Mouse (Mus musculus): ENCODE results near the gene Adrb1. TPM values are rescaled to one million over a fixed set of nuclear protein-coding genes. Genes with fewer than 3 reads are reported as not detected.

Adrb1 gene
- 0.50 and 0.70 TPM in 2 replicates for polyA plus RNA-seq (2016; fragmentation: Nextera tagmentation; extraction: Ambion mirVana)

DNA sequence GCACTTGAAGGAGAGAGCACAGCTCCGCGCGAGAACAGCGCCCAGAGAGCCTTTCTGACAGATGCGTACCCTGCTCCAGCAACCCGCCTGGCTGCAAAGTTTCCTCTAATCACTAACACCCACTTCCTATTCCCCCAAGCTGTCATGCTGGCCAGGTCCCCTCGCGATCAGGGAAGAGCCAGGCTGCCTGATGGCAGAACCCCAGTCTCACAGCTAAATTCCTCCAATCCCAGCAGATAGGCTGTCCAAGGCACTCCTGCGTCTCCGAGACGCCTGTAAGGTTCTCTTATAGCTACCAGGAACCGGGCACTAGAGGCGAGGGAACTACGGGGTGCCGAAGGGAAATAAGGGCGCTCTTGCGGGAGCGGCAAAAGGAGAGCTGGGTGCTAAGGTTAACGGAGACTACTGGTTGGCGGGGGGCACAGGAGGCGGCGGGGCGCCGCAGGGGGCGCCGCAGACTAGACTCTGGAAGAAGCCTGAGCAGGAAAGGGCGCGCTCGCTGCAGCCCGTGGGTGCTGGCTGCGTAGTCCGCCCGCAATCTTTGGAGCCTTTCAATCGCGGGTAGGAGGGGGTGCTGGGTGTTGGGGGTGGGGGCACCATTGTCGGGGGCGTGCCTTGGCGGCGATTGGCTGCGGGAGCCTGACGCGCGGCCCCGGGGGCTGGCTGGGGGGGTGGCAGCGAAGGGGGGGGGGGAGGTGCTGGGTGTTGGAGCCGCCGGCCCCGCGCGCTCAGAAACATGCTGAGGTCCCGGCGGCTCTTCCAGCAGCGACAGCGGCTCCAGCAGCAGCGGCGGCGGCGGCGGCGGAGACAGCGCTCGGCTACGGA lies at the start of gene Adrb1:
Adrb1 (plus strand) TSS at position 813 of the 825 bp plus-strand sequence.
- under 1% methylated on average over 42 of the region's 63 CpGs for WGBS
- Histone ChIP-seq H3K4me2 (peak within 1 kb of the TSS; percentile 94), H3K4me3 (replicated peaks) (peak within 1 kb of the TSS; percentile 57), H3K9ac (replicated peaks) (peak within 1 kb of the TSS; percentile 59), H3K36me3 (no peaks in the 10 kb centered on the region), H3K9me3 (no peaks in the 10 kb centered on the region), H3K27ac (no peak within 1 kb of the TSS), H3K27me3 (peaks cover 88% of the 10 kb centered on the region), H3K4me1 (replicated peaks) (peaks cover 31% of the 10 kb centered on the region)
- 0 out of 2 replicates have a peak, but pooled peaks have one; percentile 45 for ATAC-seq (ENCODE audit: insufficient number of reproducible peaks, insufficient read depth, low FRiP score, low TSS enrichment, low read depth)

DNA sequence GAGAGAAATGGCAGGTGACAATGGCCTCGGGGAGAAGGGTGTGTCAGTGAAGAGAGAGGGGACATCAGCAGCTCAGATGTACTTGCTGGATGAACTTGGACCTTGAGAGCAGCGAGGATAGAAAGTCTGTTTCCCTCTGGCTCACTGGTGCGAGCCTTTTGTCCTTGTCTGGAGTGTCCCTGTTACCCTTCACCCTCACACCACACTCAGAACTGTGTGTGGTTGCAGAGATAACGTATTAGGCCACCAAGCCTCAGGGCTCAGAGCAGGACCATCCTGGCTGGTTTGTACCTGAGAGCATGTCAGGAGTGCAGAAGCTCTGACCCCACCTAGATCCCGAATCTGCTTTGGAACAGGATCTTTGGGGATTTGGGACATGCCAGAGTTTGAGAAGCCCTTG lies 46.3 kb upstream of the Adrb1 start:
- Histone ChIP-seq H3K9me3 (no peaks in the 10 kb centered on the region), H3K4me1 (replicated peaks) (peaks cover 31% of the 10 kb centered on the region), H3K9ac (replicated peaks) (no peak overlapping the region), H3K36me3 (no peaks in the 10 kb centered on the region), H3K27me3 (no peaks in the 10 kb centered on the region), H3K27ac (no peak overlapping the region), H3K4me2 (no peak overlapping the region), H3K4me3 (replicated peaks) (no peak overlapping the region)
- WGBS, result 86% methylated on average over 5 of the region's 5 CpGs
- no peak for ATAC-seq (ENCODE audit: insufficient number of reproducible peaks, insufficient read depth, low FRiP score, low TSS enrichment, low read depth)

DNA sequence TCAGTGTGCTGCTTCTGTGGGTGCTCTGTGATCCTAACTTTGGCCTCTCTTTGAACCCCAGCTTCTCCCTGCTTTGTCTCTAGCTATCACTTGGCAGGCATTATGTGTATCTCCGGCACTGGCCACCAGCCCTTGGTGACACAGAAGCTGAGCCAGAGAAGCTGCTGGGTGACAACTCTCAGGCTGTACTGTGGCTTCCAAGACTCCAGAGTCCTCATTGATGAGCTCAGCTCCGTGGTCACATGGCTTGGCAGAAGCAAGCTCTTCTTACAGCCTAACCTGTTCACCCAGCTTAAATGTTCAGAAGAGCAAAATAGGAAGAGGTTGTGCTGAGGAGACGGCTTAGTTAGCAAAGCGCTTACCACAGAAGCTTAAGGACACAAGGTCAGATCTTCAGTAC lies 45.5 kb upstream of the Adrb1 start:
- Histone ChIP-seq H3K4me1 (replicated peaks) (peaks cover 31% of the 10 kb centered on the region), H3K4me3 (replicated peaks) (no peak overlapping the region), H3K27me3 (no peaks in the 10 kb centered on the region), H3K36me3 (no peaks in the 10 kb centered on the region), H3K9me3 (no peaks in the 10 kb centered on the region), H3K4me2 (no peak overlapping the region), H3K27ac (no peak overlapping the region), H3K9ac (replicated peaks) (no peak overlapping the region)
- 90% methylated on average over 4 of the region's 4 CpGs for WGBS
- no peak for ATAC-seq (ENCODE audit: insufficient number of reproducible peaks, insufficient read depth, low FRiP score, low TSS enrichment, low read depth)

DNA sequence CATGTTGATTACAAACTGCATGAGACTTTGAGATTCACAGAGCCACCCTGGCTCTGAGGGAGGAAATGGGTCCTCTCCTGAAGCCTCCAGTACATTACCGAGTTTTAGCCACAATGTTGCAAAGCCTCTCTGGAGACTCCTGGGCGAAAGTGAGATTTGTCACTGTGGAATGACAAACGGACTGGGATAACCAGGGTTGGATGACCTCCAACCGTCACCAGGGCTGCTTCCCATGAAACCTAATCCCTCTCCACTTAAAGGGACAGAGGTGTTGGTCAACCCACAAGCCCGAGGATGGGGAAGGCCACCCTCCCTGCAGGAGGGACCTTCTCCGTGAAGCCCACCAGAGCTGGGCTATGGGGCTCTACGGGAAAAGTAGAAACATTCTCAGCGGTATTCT lies 44.4 kb upstream of the Adrb1 start:
- ATAC-seq (ENCODE audit: insufficient number of reproducible peaks, insufficient read depth, low FRiP score, low TSS enrichment, low read depth), result no peak
- Histone ChIP-seq H3K4me1 (replicated peaks) (peaks cover 31% of the 10 kb centered on the region), H3K27me3 (no peaks in the 10 kb centered on the region), H3K9ac (replicated peaks) (no peak overlapping the region), H3K36me3 (no peaks in the 10 kb centered on the region), H3K9me3 (no peaks in the 10 kb centered on the region), H3K4me2 (no peak overlapping the region), H3K4me3 (replicated peaks) (no peak overlapping the region), H3K27ac (peak overlapping the region; percentile 57; the same call in 1 of the 2 replicates)
- 35% methylated on average over 8 of the region's 8 CpGs for WGBS

GRCm38 (mm10) chr19:56678516-56678915 lies 43.5 kb upstream of the Adrb1 start:
- peak overlapping the region; percentile 62; the same call in 1 of the 2 replicates for H3K27ac ChIP-seq
- no peaks in the 10 kb centered on the region for H3K36me3 ChIP-seq
- H3K9me3 ChIP-seq, result no peaks in the 10 kb centered on the region
- no peak overlapping the region for H3K9ac ChIP-seq (replicated peaks)
- H3K27me3 ChIP-seq, result no peaks in the 10 kb centered on the region
- WGBS, result 69% methylated on average over 9 of the region's 9 CpGs
- ATAC-seq (ENCODE audit: insufficient number of reproducible peaks, insufficient read depth, low FRiP score, low TSS enrichment, low read depth), result no peak
- peaks cover 31% of the 10 kb centered on the region for H3K4me1 ChIP-seq (replicated peaks)
- H3K4me3 ChIP-seq (replicated peaks), result no peak overlapping the region
- H3K4me2 ChIP-seq, result no peak overlapping the region

DNA sequence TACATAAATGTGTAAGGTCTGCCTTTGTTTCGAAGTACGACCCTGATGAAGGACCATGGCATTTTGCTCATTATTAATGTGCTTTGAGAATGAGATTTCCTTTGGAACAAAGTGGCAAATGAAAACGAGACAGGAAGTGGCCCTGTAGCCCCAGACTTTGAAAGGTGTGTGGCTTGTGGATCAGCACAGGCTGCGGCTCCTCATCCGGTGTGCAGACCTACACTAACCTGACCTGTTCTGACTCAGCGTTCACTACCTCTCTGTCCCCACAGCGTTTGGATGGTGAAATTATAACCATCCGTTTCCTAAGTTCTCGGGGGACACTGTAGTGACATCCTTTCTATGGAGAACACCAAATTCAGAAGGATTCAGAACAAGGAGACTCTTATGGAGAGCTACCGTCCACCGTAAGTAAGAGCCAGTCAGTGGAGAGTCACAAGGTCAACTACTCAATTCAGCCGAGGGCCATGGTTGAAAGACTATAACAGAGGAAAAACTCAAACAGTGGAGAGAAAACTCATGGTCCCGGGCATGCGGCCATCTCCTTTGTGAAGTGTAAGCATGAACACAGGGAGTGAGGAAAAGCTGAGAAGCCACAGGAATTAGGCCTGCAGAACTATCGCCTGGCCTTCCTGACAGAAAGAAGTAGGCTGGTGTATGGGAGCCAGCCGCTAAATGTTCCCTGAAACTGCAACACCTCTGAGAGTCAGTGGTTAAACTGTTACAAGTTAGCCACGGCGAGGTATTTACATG lies 42.6 kb upstream of the Adrb1 start:
- no peak for ATAC-seq (ENCODE audit: insufficient number of reproducible peaks, insufficient read depth, low FRiP score, low TSS enrichment, low read depth)
- H3K4me2 ChIP-seq, result no peak overlapping the region
- peaks cover 31% of the 10 kb centered on the region for H3K4me1 ChIP-seq (replicated peaks)
- no peaks in the 10 kb centered on the region for H3K9me3 ChIP-seq
- no peaks in the 10 kb centered on the region for H3K36me3 ChIP-seq
- WGBS, result 83% methylated on average over 18 of the region's 18 CpGs
- no peak overlapping the region for H3K4me3 ChIP-seq (replicated peaks)
- H3K27me3 ChIP-seq, result no peaks in the 10 kb centered on the region
- H3K9ac ChIP-seq (replicated peaks), result no peak overlapping the region
- no peak overlapping the region; the same call in 1 of the 2 replicates for H3K27ac ChIP-seq

DNA sequence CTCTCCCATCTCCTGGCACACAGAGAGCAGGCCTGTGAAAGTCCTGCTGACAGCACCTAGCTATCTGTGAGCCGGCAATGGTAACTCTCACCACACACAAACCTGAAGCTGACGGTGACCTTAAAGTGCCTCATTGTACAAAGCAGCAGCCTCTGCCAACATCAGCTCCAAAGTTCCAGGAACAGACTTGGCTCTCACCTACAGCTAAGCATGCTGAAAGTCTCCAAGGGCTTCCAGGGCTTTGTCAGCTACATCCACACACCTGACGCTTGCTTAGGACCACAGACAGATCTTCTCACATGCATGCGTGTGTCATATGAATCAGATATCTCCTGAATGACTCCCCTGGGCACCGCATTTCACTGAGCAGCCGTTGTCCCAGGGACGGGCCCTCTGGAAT lies 42.0 kb upstream of the Adrb1 start:
- Histone ChIP-seq H3K27me3 (no peaks in the 10 kb centered on the region), H3K4me2 (no peak overlapping the region), H3K4me1 (replicated peaks) (peaks cover 36% of the 10 kb centered on the region), H3K36me3 (no peaks in the 10 kb centered on the region), H3K9me3 (no peaks in the 10 kb centered on the region), H3K9ac (replicated peaks) (no peak overlapping the region), H3K4me3 (replicated peaks) (no peak overlapping the region), H3K27ac (no peak overlapping the region; the same call in 1 of the 2 replicates)
- no peak for ATAC-seq (ENCODE audit: insufficient number of reproducible peaks, insufficient read depth, low FRiP score, low TSS enrichment, low read depth)
- 77% methylated on average over 7 of the region's 7 CpGs for WGBS

DNA sequence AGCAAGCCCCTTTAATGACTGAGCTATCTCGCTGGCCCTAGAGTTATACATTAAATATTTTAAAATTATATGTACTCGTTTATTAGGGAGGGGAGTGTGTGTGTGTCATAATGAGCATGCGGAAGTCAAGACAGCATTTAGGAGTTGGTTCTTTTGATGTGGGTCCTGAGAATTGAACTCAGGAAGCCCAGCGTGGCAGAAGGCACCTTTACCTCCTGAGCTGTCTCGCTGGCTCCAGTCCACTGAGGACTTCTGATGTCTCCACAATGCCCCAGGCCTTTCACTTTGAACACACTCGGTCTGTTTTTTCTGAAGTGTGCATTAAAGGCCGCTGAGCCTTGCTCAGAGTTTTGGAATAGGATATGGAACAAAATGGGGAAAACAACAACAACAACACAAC lies 39.7 kb upstream of the Adrb1 start:
- Histone ChIP-seq H3K4me1 (replicated peaks) (peaks cover 47% of the 10 kb centered on the region), H3K4me2 (no peak overlapping the region), H3K27ac (no peak overlapping the region), H3K27me3 (no peaks in the 10 kb centered on the region), H3K9me3 (no peaks in the 10 kb centered on the region), H3K9ac (replicated peaks) (no peak overlapping the region), H3K4me3 (replicated peaks) (no peak overlapping the region), H3K36me3 (no peaks in the 10 kb centered on the region)
- WGBS, result 79% methylated on average over 7 of the region's 7 CpGs
- no peak for ATAC-seq (ENCODE audit: insufficient number of reproducible peaks, insufficient read depth, low FRiP score, low TSS enrichment, low read depth)

- 77% methylated on average over 7 of the region's 7 CpGs for WGBS
- no peaks in the 10 kb centered on the region for H3K9me3 ChIP-seq
- no peak for ATAC-seq (ENCODE audit: insufficient number of reproducible peaks, insufficient read depth, low FRiP score, low TSS enrichment, low read depth)
- H3K27me3 ChIP-seq, result no peaks in the 10 kb centered on the region
- no peaks in the 10 kb centered on the region for H3K36me3 ChIP-seq
- no peak overlapping the region for H3K27ac ChIP-seq
- H3K4me1 ChIP-seq (replicated peaks), result peaks cover 42% of the 10 kb centered on the region
- H3K9ac ChIP-seq (replicated peaks), result no peak overlapping the region
- H3K4me2 ChIP-seq, result no peak overlapping the region
- H3K4me3 ChIP-seq (replicated peaks), result no peak overlapping the region
These were observed 39.2 kb upstream of the Adrb1 start for GRCm38 (mm10) chr19:56682843-56683242.

GRCm38 (mm10) chr19:56685515-56685914 lies 36.5 kb upstream of the Adrb1 start:
- H3K27me3 ChIP-seq, result no peaks in the 10 kb centered on the region
- H3K4me1 ChIP-seq (replicated peaks), result peaks cover 18% of the 10 kb centered on the region
- no peaks in the 10 kb centered on the region for H3K9me3 ChIP-seq
- H3K27ac ChIP-seq, result no peak overlapping the region
- H3K4me2 ChIP-seq, result no peak overlapping the region
- no peak overlapping the region for H3K9ac ChIP-seq (replicated peaks)
- ATAC-seq (ENCODE audit: insufficient number of reproducible peaks, insufficient read depth, low FRiP score, low TSS enrichment, low read depth), result no peak
- H3K4me3 ChIP-seq (replicated peaks), result no peak overlapping the region
- H3K36me3 ChIP-seq, result no peaks in the 10 kb centered on the region
- 78% methylated on average over 7 of the region's 7 CpGs for WGBS

DNA sequence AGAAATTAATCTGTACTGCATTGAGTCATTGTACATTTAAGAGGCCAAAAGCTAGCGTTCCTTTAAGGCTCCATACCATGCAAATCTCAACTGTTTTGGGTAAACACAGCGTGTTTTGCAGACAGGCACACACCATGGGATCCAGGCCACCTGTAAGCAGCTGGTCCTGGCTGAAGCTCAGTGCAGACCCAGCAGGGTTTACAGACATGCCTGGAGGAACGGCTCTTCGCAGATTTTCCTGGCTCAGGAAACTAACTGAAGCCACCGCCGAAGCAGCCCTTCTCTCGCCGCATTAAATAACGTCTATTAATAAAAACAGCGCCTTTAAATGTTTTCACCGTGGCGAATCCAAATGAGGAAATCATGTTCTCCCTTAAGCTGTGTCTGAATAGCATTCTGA lies 35.8 kb upstream of the Adrb1 start:
- H3K4me3 ChIP-seq (replicated peaks), result no peak overlapping the region
- no peak overlapping the region for H3K9ac ChIP-seq (replicated peaks)
- no peaks in the 10 kb centered on the region for H3K27me3 ChIP-seq
- no peak overlapping the region for H3K27ac ChIP-seq
- WGBS, result 64% methylated on average over 12 of the region's 12 CpGs
- no peak for ATAC-seq (ENCODE audit: insufficient number of reproducible peaks, insufficient read depth, low FRiP score, low TSS enrichment, low read depth)
- H3K36me3 ChIP-seq, result no peaks in the 10 kb centered on the region
- no peak overlapping the region for H3K4me2 ChIP-seq
- H3K9me3 ChIP-seq, result no peaks in the 10 kb centered on the region
- peaks cover 17% of the 10 kb centered on the region for H3K4me1 ChIP-seq (replicated peaks)
